Mouse (Mus musculus) gastrocnemius, postnatal 25 days (tissue): ENCODE results near the gene Igfbp7. TPM values are rescaled to one million over a fixed set of nuclear protein-coding genes. Genes with fewer than 3 reads are reported as not detected.
A peak's percentile ranks its signal among the peaks of the same experiment; 100 is the strongest.

ENCODE experiments used
- DNase-seq: peaks from one replicate; pipeline ENCODE4 v3.0.0; 2022
- total RNA-seq, 2 experiments: library from RNA; stranded (reverse); gene quantifications; 1 replicate in 1 of 2; 2 replicates in 1 of 2; pipeline ENCODE4 v1.2.3; 2021

Igfbp7 gene
- total RNA-seq, 2 experiments from 2014 or later, result 105 to 156 TPM

DNA sequence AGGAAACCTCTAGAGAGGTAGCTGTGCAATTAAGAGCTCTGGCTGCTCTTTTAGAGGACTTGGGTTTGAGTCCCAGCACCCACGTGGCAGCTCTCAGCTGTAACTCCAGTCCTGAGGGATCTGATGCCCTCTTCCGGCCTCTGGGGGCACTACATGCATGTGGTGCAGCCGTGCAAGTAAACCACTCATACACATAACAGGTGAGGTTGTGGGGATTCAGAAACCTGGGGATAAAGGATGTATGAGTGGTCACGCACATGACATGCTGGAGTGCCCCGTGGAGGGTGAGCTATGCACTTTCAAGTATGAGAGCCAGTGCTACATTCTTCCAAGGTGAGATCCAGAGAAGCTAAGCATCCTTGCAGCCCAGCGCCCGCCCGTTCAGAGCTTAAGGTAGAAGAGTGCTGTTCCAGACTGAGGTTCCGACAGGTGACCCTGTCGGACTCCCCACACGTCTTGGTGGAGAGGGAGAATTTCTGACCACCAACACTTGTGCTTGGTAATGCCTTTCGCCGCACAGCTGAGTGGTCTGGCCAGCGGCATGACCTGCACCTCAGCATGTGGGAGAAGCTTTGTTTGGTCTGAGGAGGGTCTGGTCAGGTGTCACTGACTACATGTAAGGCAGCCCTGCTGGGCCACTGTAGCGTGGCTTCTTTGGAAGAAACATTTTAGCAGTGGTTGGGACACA is 57.7 kb downstream of the Igfbp7 start:
- no peak for DNase-seq

DNA sequence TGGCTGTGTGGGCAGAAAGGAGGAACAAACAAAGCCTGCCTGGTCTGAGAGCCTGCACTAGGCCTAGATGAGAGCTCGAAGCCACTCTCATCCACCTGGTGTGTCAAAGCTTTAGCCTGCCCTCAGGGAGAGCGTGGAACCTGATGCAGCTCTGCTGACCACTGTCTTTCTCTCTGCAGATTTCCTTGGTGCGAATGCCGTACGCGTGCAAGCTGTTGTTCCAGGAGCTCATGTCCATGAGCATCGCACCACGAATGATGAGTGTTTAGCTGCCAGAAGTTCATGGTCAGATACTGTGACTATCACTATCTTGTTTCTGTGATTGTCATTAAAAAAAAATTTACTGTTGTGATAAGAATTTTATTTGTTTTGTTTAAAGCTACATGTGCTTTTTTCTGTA is 58.9 kb downstream of the Igfbp7 start:
- no peak for DNase-seq

DNA sequence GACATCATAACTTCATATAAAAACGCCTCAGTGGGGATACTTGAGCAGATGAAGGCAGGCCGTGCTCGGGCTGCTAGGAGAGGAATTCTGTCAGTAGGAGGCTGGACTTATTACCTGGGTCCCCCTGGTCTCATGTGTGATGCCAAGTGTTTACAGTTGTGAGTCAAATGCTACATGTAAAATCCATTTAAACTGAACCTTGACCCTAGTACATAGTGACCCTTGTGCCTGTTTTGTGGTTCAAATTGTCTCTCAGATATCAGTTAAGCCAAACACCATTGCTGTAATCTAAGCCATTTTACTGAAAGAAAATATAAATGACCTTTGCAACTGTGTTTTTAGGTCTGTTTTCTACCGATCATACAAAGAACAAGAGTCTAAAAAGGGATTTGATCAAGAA is 67.8 kb downstream of the Igfbp7 start:
- no peak for DNase-seq

DNA sequence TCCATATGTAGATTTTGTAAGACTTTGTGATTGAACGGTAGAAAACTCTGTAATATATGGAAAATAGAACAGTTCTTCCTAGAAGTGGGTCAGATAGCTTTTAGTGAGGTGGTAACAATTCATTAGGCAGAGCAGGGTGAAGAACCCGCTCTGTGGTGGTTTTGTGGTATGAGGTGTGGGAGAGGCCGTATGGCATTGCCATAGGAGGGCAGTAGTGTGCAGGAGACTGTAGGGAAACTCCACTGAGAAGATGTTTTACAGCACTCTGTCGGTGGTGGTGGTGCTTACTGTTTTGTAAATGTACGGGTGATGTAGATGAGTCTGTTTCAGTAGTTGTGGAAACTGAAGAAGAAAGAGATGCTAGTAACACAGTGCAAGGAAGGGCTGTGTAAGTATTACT is 77.7 kb downstream of the Igfbp7 start:
- DNase-seq, result no peak

DNA sequence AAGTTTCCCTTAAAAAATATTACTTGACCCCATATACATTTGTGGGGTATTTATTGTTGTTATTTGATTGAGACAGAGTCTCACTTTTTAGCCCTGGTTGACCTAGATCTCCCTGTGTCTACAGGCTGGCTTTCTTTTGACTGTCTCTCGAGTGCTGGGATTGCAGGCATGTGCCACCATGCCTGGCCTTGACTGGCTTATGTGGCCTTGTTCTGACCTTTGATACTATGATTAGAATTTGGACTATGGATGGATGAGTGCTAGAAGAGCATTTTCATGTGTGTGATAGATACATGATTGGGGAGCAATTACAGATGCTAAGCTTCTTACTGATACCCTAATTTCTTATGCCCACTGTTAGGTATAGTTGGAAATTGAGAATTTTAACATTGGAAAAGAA is 82.9 kb downstream of the Igfbp7 start:
- DNase-seq, result no peak

DNA sequence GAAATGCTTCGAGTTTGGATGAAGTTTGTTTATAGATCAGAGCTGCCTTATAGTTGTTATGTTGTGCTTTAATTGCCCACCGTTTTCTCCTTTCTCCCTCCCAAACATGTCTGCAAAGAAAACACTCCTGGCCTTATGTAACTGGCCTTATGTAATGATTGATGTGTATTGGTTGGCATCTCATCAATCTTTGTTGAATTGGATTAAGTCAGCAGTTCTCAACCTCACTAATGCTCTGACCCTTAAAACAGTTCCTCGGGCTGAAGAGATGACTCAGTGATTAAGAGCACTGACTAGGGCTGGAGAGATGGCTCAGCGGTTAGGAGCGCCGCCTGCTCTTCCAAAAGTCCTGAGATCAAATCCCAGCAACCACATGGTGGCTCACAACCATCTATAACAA is 92.9 kb downstream of the Igfbp7 start:
- DNase-seq, result no peak

DNA sequence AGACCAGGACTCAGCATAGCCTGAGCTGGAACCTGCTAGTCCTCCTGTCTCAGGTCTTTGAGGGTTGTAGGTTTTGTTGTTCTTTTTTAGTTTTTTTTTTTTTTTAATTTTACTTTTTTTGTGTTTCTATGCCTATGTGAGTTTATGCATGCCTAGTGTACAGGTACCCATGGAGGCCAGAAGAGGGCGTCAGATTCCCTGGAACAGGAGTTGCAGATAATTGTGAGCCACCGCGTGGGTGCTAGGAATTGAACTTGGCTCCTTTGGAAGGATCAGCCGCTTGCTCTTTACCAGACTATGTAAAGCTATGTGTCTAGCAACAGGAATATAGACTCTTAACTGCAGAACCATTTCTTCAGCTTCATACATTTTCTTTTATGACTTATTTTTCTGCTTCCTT is 93.6 kb downstream of the Igfbp7 start:
- DNase-seq, result no peak

DNA sequence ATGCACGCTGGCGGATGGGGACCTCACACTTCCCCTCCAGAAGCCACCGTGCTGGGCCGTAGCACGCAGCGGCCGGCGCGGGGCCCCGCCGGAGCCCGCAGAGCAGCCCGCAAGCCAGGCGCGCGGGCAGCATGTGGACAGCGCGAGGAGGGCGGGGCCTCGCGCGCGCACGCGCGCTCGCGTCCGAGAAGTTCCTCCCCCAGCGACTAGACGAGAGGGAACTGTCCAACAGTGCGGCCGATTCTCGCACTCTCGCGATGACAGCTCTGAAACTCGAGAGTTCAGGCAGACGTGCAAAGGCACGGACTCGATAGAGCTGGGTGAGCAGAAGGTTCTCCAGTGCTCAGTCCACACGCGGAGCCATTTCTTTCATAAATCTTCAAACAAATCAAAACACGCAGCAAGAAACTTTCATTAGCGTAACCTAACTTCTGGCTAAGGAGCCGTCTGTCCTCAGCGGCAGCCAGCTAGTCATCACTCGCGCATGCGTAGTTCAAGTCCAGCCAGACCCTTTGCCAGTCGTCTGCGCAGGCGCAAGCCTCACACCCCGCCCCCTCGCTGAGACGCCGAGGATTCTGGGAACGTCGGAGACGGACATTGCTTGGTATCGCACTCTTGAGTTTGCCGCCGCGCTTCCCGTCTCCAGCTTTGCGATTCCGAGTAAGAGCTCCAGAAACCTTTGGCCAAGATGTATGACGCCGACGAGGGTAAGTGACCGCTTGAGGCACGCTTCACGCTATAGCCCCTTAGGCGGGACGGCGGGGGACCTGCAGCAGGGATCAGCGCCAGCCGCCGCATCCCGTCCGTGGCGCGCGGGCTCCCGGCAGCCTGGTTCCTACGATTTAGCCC is 97.7 kb downstream of the Igfbp7 start, which contains the start of the genes Noa1 and Polr2b:
Noa1 (minus strand) TSS at position 161 of the 849 bp plus-strand sequence.
Polr2b (plus strand) TSS at position 224 of the 849 bp plus-strand sequence.
- peak; percentile 97 for DNase-seq

DNA sequence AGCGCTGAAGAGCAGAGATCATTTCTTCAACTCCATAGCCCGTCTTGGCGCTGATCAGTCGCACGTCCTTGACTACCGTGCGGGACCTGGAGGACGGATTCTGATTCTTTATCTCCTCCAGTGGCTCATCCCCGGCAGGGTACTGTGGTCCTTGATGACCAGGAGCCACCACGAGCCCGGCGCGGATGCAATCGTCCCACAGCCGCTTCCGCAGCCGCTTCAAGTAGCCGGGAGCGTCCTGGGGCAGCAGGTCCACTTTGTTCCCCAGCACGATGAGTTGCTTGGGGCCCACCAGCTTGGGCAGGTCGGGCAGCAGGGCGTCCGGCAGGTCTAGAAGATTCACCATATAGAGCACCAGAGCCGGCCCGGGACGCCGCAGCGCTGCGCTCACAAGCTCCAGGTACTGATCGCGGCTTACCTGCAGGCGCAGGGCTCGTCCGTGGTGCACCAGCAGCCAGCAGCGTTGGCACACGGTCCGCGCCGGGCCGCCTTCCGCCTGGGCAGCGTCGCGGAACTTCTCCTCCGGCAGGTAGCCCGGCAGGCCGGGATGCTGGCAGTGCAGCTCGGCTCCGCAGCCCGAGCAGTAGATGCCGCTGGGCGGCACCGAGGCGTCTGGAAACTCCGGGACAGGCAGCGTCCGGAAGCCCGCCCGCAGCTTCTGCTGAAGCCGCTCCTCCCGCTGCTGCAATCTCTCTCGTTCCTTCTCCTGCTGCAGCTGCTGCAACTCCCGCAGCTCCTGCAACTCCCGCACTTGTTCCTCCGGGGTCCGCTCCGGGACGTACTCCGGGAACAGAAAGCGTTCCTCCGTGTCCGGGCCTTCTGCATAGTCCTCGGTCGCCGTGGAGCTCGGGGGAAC is 98.6 kb downstream of the Igfbp7 start:
- no peak for DNase-seq

DNA sequence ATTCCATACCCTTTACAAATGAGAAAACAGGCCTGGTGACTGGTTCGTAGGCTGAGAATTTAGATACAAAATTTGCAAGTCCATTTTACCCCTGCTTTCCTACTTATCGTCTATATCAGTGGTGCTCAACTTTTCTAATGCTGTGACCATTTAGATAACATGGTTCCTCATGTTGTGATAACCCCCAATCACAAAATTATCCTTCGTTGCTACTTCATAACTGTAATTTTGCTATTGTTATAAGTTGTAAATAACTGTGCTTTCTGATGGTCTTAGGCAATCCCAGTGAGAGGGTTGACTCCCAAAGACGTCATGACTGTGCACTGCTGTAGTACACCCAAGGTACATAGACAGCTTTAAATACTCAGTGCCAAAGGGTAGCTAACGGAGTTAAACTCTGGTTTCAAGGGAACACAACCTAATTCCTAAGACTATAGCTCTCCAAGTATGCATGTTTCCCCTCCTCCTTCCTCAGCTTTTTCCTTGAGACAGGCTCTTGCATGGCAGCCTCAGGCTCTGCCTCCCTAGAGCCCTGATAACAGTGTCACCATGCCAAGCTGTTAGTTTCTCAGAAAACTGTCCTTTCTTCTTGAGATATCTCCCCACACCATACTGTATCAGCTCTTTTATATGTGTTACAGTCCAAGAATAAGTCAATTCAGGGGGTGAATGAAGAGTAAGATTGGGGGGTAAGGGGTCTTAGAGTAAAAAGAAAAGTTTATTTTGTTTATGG is 99.9 kb downstream of the Igfbp7 start:
- no peak for DNase-seq

DNA sequence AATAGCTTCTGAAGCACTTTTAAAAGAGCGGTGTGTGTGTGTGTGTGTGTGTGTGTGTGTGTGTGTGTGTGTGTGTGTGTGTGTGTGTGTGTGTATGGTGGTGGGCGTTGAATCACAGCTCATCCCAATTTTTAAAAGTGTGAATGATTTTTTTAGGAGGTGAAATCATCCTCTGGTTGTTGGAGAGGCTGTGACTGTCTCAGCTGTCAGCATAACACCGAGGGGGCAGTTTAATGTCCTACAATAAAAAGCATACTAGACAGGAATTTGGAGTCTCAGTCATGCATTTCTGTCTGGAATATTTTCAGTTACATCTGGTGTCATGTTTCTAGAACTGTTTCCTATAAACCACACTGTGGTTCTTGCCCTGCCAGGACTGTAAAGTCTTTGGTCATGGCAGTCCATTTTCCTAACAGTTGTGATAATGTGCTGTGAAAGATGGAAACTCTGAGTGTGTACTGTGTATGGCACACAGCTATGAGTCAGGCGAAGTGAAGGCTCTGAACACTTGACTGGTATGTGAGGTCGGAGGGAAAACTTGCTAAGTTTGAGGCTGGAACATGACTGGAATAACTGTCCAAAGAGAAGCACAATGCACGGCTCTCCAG is 106.4 kb downstream of the Igfbp7 start:
- no peak for DNase-seq

DNA sequence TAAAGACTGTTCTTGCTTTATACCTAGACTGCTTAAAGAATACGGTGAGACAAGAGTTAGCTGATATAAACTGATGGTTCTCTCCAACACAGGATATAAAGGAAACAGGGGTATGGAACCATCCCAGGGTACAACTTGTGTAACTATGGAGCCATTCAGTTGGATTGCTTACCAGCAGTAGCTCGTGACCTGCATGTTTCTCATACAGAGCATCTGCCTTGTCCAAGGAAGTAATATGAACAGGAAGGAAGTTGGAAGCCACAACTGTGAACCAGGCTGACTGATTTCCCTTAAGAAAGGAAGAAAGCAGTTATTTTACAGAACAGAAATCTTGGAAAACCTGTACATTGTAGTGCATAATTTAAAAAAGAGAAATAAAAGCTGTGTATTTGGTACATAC is 108.4 kb downstream of the Igfbp7 start:
- DNase-seq, result no peak

Other genes starting within 250 kb of the Igfbp7 start
- not detected for gene Spink2, start 196.6 kb downstream of the Igfbp7 start, total RNA-seq
- gene Rest, start 142.6 kb downstream of the Igfbp7 start, total RNA-seq, result 1 to 10 TPM; 7.9 to 8.0 TPM
- 10 to 100 TPM; 12.8 to 18.0 TPM for gene Noa1, start 98.0 kb downstream of the Igfbp7 start, total RNA-seq
- gene Polr2b, start 97.9 kb downstream of the Igfbp7 start, total RNA-seq, result 10 to 100 TPM; 21.5 TPM